Mouse (Mus musculus): Measurements from ENCODE around the gene Clk3. TPM values are rescaled to one million over a fixed set of nuclear protein-coding genes. Genes with fewer than 3 reads are reported as not detected.
A peak's percentile ranks its signal among the peaks of the same experiment; 100 is the strongest.
"Not testable (repeated sequence)": the region's sequence is repeated elsewhere in the genome, so short reads cannot be mapped to it uniquely, and the experiment has no call there.

The Clk3 gene
- total RNA-seq, 2 experiments from 2014 or later: 59.7 to 60.0 TPM

- ATAC-seq (ENCODE audit: poor library complexity, severe bottlenecking): no peak
Measured at GRCm38 (mm10) chr9:57728312-57728711, 37.3 kb downstream of the Clk3 start.

GRCm38 (mm10) chr9:57724701-57725100 is 41.0 kb downstream of the Clk3 start:
- ATAC-seq (ENCODE audit: poor library complexity, severe bottlenecking): no peak

- ATAC-seq (ENCODE audit: poor library complexity, severe bottlenecking): no peak
Measured at GRCm38 (mm10) chr9:57723796-57724195, 41.9 kb downstream of the Clk3 start.

- ATAC-seq (ENCODE audit: poor library complexity, severe bottlenecking): peak; percentile 98
Measured at GRCm38 (mm10) chr9:57723315-57723715, 42.3 kb downstream of the Clk3 start.

GRCm38 (mm10) chr9:57722371-57722770 is 43.3 kb downstream of the Clk3 start:
- ATAC-seq (ENCODE audit: poor library complexity, severe bottlenecking): no peak

- ATAC-seq (ENCODE audit: poor library complexity, severe bottlenecking): no peak
Measured at GRCm38 (mm10) chr9:57720736-57721135, 44.9 kb downstream of the Clk3 start.

GRCm38 (mm10) chr9:57718408-57718807 is 47.3 kb downstream of the Clk3 start:
- ATAC-seq (ENCODE audit: poor library complexity, severe bottlenecking): no peak

GRCm38 (mm10) chr9:57712194-57712593 is 53.5 kb downstream of the Clk3 start:
- no peak for ATAC-seq (ENCODE audit: poor library complexity, severe bottlenecking)

GRCm38 (mm10) chr9:57710214-57710613 is 55.4 kb downstream of the Clk3 start:
- ATAC-seq (ENCODE audit: poor library complexity, severe bottlenecking): not testable (repeated sequence)

- peak; percentile 53 for ATAC-seq (ENCODE audit: poor library complexity, severe bottlenecking)
Measured at GRCm38 (mm10) chr9:57708720-57709274, 56.9 kb downstream of the Clk3 start.

- peak; percentile 98 for ATAC-seq (ENCODE audit: poor library complexity, severe bottlenecking)
Measured at GRCm38 (mm10) chr9:57708068-57708719, 57.5 kb downstream of the Clk3 start, which contains the start of gene Edc3. Gene Edc3 (plus strand): TSS chr9:57708540.

GRCm38 (mm10) chr9:57706496-57706895 is 59.2 kb downstream of the Clk3 start:
- ATAC-seq (ENCODE audit: poor library complexity, severe bottlenecking): no peak

Other genes starting within 250 kb of the Clk3 start
- 374 and 399 TPM in 2 replicates for gene Cox5a, start 244.6 kb downstream of the Clk3 start, total RNA-seq (2015)
- 54.0 and 61.6 TPM in 2 replicates for gene Cox5a, start 244.6 kb downstream of the Clk3 start, total RNA-seq (2017)
- gene Fam219b, start 228.3 kb downstream of the Clk3 start, total RNA-seq (2015): 5.1 and 5.4 TPM in 2 replicates
- 8.7 and 10.5 TPM in 2 replicates for gene Fam219b, start 228.3 kb downstream of the Clk3 start, total RNA-seq (2017)
- 10.7 and 12.7 TPM in 2 replicates for gene Mpi, start 213.1 kb downstream of the Clk3 start, total RNA-seq (2015)
- gene Mpi, start 213.1 kb downstream of the Clk3 start, total RNA-seq (2017): 6.9 and 11.5 TPM in 2 replicates
- gene Scamp2, start 204.9 kb downstream of the Clk3 start, total RNA-seq (2015): 89.5 and 90.0 TPM in 2 replicates
- 36.3 and 40.0 TPM in 2 replicates for gene Scamp2, start 204.9 kb downstream of the Clk3 start, total RNA-seq (2017)
- 8.8 and 10.0 TPM in 2 replicates for gene Ulk3, start 176.4 kb downstream of the Clk3 start, total RNA-seq (2015)
- gene Ulk3, start 176.4 kb downstream of the Clk3 start, total RNA-seq (2017): 4.7 and 9.4 TPM in 2 replicates
- gene Cplx3, start 159.6 kb downstream of the Clk3 start, total RNA-seq (2015): not detected in 2 replicates
- not detected in 2 replicates for gene Cplx3, start 159.6 kb downstream of the Clk3 start, total RNA-seq (2017)
- gene Lman1l, start 145.1 kb downstream of the Clk3 start, total RNA-seq (2015): not detected in 2 replicates
- gene Lman1l, start 145.1 kb downstream of the Clk3 start, total RNA-seq (2017): not detected in 2 replicates
- gene Csk, start 112.2 kb downstream of the Clk3 start, total RNA-seq (2015): 88.6 and 96.7 TPM in 2 replicates
- gene Csk, start 112.2 kb downstream of the Clk3 start, total RNA-seq (2017): 230 and 282 TPM in 2 replicates
- gene Cyp1a2, start 82.2 kb downstream of the Clk3 start, total RNA-seq (2015): not detected in 2 replicates
- gene Cyp1a2, start 82.2 kb downstream of the Clk3 start, total RNA-seq (2017): not detected in 2 replicates
- gene Cyp1a1, start 77.9 kb downstream of the Clk3 start, total RNA-seq (2015): not detected in 2 replicates
- not detected in 2 replicates for gene Cyp1a1, start 77.9 kb downstream of the Clk3 start, total RNA-seq (2017)
- gene Edc3, start 57.3 kb downstream of the Clk3 start, total RNA-seq (2015): 5.5 and 5.7 TPM in 2 replicates
- gene Edc3, start 57.3 kb downstream of the Clk3 start, total RNA-seq (2017): 3.7 and 4.9 TPM in 2 replicates
- 23.0 and 23.7 TPM in 2 replicates for gene Arid3b, start 70.9 kb upstream of the Clk3 start, total RNA-seq (2015)
- gene Arid3b, start 70.9 kb upstream of the Clk3 start, total RNA-seq (2017): 7.6 and 12.6 TPM in 2 replicates
- 82.3 and 95.7 TPM in 2 replicates for gene Ubl7, start 145.1 kb upstream of the Clk3 start, total RNA-seq (2015)
- gene Ubl7, start 145.1 kb upstream of the Clk3 start, total RNA-seq (2017): 22.8 and 27.7 TPM in 2 replicates
- 1.1 and 1.4 TPM in 2 replicates for gene Sema7a, start 174.3 kb upstream of the Clk3 start, total RNA-seq (2015)
- gene Sema7a, start 174.3 kb upstream of the Clk3 start, total RNA-seq (2017): 3.9 and 5.0 TPM in 2 replicates
- 9.2 and 10.5 TPM in 2 replicates for gene Cyp11a1, start 240.6 kb upstream of the Clk3 start, total RNA-seq (2015)
- 8.3 and 9.7 TPM in 2 replicates for gene Cyp11a1, start 240.6 kb upstream of the Clk3 start, total RNA-seq (2017)